Mouse (Mus musculus): ENCODE results near the gene Nfe2l1.
"Not testable (repeated sequence)": the region's sequence is repeated elsewhere in the genome, so short reads cannot be mapped to it uniquely, and the experiment has no call there.

The Nfe2l1 gene

DNA sequence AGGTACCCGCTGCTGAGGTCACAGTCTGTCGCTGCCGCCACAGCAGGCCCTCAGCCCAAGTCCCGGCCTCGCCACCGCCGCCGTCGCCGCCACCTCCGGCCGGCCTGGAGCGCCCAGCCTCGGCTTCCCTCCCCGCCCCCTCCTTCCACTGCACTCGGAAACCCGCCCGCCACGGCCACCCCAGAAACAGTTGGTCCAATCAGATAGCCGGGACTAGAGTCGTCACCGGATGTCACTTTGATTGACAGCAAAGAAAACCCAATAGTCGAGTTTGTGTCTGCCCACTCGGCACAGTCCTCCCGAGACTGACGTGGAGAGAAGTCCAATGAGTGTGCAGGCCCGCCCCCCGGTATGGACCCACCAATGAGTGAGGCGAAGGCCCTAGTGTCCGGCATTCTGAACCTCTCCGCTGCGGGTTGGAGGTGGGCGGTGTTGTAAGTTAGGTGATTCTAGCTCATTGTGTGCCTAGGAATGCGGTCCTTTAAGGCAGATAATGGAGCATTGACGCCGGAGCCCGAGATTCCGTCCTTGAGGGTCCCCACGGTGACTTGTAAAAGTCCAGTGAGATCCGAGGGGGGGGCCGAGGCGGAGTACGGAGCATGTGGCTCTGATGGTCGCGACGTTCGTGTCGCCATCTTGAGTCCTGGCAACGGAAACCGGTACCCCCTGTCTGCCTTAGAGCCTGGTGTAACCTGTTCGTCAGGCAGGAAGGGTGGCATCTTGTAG, at the start of gene Nfe2l1:
Gene Nfe2l1 (minus strand): TSS at position 156 of the 726 bp plus-strand sequence.
- peak; percentile 99 for DNase-seq (ENCODE audit: low spot score)

DNA sequence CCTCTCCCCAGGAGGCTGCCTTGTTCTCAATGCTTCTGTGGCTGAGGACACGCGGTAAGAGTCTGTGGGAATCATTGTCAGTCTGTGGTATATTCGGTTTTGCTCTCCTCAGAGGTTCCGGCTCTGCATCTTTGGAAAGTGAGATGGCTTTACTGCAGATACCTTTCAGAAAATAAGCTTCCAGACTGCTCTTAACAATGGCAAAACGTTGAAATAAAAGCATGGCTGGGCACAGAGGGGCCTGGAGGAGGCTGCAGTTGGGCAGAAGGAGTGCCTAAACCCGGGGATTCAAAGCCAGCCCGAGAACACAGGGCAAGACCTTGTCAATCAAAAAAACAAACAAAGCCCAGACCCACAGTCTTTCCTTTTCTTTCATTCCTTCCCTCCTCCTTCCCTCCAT, 49.6 kb upstream of the Nfe2l1 start:
- no peak for DNase-seq (ENCODE audit: low spot score)

DNA sequence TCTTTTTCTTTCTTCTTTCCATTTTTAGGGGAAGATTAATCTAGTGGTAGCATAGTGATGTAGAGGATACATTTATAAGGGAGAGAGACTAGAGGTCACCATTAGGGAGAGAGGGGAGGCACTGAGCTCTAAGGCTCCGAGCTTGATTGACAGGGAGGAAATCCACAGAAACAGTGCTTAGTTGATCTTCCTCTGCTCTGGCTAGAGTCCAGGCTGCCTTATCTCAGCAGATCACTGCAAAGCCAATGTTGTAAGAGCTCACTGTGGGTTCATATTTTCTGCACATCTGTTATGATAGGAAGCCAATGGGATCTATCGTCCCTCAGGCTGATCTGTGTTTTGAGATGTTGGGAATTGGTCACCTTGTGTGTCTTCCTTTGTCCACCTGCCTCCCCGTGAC, 48.9 kb upstream of the Nfe2l1 start:
- no peak for DNase-seq (ENCODE audit: low spot score)

DNA sequence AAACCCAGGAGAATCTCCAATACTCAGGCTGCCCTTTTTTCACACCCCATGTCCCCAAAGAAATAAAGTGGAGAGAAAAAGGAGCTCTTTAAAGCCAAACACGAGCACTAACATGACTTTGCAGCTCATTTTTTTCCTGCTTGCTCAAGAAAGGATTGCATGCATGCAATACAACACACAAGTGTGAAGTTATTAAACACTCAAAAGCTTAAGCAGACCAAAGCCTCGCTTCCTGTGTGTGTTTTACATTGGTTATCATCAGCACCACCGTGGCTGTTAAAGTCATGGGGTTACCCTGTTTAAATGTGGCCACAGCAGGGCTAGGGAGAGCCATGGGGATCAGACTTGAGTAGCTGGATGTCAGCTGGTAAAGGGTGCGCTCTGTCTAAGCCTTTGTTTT, 47.3 kb upstream of the Nfe2l1 start:
- DNase-seq (ENCODE audit: low spot score) = no peak

DNA sequence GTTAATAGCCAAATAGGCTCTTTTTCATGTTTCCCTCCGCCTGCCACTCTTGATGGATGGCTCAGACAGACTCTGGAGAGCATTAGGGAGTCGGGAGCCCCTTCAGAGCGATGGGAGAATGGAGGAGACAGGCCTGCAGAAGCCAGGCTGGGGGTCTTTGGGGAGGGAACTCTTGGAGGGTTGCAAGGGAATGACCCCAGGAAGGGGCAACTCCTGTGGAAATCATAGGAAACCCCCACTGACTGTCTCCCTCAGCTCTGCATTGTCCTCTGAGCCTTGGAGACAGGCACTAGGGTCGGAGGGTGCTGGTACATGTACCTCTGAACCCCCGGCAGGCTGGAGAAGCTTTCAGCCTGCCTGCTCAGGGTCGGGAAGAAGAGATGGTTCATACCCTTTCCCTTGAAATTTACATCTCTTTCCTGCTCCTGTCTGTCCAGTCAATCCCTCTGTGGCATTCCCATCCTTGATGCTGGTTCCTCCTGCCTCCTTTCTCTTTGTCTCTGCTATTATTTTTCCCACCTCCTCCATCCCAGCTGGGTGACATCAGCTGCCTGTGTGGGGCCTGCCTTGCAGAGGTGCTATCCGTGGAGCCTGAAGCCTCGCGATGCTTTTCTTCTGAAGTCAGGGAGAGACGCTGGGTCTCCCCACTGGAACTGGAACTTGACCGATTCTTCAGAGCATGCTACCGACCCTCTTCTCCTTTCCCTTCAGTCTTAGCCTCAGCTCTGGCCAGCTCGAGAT, 46.7 kb upstream of the Nfe2l1 start:
- no peak for DNase-seq (ENCODE audit: low spot score)

DNA sequence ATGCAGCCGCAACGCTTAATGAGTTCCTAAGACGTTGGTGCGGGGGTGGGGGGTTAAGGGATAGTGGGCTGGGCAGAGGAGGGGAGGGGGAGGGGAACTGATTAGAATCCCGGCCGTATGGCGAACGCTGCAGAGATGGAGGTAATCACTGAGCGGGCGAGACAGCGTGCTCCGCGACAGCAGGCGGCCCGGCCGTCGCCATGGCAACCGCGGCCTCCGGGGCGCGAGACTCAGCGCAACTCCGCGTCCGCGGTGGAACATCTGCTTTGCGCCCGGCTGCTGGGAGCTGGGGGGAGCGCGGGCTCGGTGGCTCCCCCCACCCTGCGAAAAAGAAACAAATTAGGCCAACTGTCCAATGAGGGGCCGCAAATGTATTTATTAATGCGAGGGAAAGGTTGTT, 46.0 kb upstream of the Nfe2l1 start:
- DNase-seq (ENCODE audit: low spot score) = no peak

DNA sequence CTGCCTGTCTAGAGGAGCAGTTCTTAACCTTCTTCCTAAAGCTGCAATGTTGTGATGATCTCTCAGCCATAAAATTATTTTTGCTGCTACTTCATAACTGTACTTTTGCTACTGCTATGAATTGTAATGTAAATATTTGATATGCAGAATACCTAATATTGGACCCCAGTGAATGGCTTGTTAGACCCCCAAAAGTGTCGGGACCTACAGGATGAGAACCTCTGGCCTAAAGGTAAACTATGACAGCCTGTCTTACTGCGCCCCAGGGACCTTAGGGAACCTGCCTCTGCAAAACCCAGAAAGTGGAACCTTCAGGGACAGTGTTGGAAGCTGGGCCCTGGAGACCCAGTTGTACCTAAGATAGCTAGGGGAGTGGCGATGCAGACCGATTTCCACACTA, 45.5 kb upstream of the Nfe2l1 start:
- DNase-seq (ENCODE audit: low spot score) = no peak

DNA sequence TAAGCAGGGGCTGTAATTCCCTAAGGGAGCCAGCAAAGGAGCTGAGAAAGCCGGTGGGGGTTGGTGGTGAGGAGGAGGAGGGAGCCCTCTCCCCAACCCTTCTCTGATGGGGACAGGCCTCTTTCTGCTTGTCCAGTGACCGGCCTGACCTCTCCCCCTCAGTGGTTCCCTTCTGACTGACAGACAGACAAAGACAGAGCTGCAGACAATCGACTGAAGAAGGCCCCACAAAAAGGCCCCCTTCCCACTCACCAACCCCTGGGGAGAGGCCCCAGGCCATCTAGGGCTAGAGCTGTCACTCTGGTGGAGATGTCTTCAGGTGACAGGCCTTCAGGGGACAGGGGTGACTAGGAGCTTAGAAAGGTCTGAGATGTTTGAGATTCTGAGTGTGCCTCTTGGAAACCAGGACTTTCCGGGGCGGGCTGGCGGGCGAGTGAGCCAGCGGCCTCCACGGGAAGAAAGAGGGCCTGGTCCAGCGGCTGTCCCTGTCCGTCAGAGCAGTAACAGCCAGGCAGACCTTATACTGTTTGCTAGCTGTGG, 43.9 kb upstream of the Nfe2l1 start:
- no peak for DNase-seq (ENCODE audit: low spot score)

DNA sequence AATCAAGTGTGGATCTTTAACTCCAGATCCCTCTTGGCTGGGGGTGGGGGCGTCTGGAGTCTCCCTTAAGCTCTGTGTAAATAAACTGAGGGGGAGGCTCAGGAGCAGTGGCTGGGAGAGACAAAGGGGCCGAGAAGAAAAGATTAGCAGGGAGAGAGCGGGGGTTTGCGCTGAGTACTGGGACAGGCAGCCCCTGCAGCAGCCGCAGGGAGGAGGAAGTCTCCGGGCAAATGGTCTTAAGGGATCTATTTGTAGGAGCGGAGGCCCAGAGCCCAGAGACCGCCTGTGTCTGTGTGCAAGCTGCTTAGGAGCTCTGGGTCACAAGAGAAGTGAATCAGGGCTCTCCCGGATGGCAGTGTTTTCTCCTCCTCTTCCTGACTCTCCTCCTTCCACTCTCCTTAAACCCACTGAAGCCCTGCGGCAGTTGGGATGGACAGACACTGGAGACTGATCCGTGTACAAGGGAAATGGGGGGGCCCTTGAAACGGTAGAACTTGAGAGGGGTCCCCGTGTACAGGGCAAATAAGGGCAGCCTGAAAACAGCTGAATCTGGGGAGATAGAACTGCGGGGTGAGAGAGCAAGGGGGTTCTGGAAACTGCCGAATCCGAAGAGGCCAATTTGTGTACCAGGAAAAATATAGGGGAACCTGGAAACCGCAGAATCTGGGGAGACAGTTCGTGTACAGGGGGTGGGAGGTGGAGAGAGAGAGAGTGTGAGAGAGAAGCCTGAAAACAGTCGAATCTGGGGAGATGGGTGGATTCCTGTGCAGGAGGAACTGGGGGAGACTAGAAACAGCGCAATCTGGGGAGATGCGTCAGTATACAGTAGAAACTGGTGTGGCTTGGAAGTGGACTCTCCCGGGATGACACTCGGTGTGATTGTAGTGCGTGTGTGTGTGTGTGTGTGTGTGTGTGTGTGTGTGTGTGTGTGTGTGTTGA, 42.9 kb upstream of the Nfe2l1 start:
- no peak for DNase-seq (ENCODE audit: low spot score)

DNA sequence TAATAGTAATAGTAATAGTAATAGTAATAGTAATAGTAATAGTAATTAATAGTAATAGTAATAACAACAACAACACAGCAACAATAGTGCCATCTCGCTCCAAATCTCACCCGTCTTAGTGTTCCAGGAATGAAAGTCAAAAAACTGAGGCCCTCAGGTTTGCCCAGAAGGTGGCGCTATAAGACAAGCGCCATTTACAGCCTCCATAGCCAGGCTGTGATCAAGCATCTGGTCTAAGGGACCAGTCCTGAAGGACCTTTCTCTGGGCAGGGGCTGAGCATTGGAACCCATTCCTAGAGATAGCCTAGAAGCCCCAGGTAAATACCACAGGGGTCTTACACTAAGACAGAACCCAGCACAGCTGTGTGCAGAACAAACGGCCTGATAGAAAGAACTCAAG, 37.4 kb upstream of the Nfe2l1 start:
- DNase-seq (ENCODE audit: low spot score) = peak; percentile 71

DNA sequence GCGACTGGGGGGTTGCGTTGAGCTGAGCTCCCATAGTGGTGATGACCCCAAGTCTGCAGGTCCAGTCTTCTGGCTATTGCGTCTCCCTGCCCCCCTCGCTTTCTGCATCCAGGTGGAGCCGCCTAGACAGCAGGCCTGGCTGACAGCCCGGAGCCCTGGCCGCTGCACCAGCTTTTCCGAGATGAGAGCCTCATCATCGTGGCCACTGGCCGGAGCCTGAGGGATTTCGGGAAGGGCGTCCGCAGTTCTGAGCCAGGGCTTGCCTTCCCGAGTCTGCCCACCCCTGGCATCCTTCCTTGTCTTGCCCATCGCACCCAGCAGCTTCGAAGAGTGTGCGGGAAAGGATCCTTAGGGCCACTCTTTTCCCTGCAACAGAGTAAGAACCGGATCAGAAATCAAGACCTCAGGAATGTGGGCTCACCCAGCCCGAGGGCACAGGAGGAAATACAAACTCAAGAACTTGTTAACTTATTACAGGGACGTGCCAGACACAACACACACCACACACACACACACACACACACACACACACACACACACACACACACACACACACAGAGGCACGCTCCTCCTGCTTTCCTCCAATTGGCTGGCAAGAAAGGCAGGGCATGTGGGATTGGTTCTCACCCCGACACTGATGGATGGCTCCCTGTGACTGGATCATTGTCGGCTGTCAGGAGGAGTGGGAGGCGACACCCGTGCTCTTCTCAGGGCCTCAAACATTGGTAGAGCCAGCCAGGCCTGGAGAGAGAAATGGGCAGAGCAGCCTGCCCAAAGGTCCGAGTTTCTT, 33.6 kb upstream of the Nfe2l1 start:
- DNase-seq (ENCODE audit: low spot score) = no peak

DNA sequence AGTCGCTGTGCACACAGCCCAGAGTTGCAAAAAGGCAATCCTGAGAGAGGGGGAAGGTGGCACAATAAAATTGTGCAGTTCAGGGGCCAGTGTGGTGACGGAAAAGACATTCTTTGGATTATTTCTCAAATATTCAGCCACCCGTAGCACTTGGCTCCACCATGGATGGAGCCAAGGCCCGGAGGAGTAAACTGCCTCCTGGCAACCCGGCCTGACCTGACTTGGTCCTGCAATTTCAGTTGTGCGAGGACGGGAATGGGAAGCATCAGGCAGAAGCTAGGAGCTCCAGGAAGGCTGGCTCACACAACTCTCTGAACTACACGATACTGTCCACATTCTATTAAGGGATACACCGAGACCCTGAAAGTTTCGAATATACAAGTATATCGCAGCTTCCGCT, 32.8 kb upstream of the Nfe2l1 start:
- no peak for DNase-seq (ENCODE audit: low spot score)

DNA sequence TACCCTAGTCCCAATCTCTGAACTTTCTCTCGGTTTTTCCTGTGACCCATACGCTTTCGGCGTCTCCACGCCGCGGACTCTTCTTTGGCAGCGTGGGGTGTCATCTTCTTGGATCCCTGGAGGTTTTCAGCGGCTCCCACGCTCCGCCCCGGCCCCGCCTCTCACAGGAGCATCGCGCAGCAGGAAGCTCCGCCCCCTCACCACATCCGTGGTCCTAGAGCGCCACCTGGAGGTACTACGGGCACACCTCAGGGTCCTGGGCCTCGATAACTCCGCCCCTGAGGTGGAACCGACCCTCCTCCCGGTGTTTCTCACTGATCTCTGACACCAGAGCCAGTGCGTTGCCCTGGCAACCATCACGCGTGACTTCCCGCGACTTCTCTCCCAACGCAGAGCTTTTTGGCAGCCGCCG, 32.1 kb upstream of the Nfe2l1 start:
- peak; percentile 85 for DNase-seq (ENCODE audit: low spot score)

DNA sequence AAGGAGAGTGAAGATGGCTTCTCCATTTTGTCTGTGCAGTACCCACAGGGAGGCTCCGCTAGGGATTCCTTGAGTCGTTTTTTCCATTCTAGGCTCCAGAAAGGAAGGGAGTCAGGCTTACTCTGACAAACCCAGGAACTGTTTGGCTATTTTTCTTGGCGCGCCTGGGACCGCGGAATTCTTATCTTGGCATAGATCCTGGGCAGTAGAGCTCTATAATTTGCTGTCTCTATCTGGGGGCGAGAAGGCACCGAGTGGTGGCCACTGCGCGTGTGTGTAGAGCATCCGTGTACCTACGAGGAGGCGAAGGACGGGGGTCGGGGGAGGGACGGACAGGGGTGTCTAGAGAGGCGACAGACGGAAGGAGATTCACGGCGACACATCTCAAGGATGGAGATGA, 31.7 kb upstream of the Nfe2l1 start:
- no peak for DNase-seq (ENCODE audit: low spot score)

DNA sequence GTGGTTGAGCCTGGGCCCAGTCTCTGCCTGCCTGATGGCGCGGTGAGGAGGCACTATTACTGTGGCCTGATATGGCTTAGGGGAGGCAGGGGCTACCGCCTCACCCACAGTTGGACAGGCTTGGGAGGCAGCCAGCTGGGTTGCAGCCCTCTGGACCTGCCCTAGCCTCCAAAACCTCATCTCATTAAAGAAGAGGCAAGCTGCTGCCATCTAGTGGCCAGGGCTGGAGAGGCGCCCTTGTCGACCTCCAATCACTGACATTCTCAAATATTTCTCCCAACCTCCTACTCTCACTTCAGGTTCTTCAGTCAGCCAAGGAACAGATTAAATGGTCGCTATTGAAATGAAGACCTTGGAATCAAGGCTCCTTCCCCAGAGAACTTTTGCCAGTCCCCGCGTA, 30.8 kb upstream of the Nfe2l1 start:
- DNase-seq (ENCODE audit: low spot score) = no peak

DNA sequence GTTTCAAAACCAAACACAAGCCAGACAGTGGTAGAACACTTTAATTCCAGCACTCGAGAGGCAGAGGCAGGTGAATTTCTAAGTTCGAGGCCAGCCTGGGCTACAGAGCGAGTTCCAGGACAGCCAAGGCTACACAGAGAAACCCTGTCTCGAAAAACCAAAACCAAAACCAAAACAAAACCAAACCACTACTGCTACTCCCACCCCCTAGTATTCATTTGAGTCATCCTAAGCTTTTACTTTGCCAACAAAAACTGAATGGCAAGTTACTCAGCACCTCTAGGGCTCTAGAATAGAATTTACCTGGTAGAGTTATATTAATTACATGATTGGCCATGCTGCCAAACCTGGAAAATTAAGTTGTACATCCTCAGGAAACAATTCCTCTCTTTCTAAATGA, 29.9 kb upstream of the Nfe2l1 start:
- DNase-seq (ENCODE audit: low spot score) = no peak

DNA sequence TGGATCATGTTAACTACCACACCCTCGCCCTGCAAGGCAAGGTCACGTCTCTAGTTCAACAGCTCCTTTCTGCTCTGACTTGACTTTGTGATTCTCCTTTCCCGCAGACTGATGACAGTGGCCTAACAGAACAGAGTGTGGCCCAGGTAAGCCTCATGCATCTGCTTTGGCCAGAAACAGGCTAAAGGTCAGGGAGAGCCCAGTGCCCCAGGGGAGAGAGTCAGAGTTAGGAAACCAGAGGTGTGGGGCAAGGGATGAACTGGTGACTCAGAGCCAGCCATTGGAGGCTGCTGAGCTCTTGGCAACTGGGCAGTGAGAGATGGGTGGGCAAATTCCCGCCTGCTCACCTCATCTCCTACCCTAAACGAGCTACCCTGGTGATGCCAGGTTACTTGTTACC, 27.7 kb upstream of the Nfe2l1 start:
- no peak for DNase-seq (ENCODE audit: low spot score)

DNA sequence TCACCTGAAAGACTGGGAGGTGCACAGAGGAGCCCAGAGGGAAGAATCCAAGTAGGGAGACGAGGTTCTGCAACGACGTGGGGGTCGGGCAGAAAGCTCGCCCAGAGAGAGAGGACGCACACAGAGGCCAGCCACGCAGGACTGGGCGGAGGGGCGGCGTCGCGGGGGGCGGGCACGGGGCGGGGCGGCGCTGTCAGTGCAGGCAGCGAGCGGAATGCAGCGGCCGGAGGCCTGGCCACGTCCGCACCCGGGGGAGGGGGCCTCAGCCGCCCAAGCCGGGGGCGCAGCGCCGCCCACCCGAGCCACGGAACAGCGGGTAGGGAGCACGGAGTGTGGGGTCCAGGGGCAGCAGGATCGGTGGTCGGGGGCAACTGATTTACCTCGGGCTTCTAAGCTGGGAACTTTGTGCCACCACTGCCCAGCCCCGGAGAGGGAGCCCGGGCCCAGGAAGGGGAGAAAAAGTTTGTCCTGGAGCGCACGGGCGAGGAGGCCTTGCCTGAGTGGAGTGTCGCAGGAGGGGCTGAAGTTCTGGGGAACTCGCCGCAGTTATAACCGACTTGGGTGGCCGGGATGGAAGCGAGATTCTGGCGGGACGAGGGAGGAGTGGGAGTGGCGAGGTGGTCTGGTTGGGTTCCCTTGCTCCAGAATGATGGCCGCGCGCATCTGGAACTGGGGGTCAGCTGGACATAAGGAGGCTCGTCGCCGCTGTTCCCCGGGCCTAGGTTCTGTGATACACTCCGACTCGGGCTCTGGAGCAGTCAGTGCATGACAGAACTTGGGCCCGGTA, 20.1 kb upstream of the Nfe2l1 start, which contains the start of gene Copz2:
Gene Copz2 (plus strand): TSS at position 190 of the 787 bp plus-strand sequence.
- no peak for DNase-seq (ENCODE audit: low spot score)

DNA sequence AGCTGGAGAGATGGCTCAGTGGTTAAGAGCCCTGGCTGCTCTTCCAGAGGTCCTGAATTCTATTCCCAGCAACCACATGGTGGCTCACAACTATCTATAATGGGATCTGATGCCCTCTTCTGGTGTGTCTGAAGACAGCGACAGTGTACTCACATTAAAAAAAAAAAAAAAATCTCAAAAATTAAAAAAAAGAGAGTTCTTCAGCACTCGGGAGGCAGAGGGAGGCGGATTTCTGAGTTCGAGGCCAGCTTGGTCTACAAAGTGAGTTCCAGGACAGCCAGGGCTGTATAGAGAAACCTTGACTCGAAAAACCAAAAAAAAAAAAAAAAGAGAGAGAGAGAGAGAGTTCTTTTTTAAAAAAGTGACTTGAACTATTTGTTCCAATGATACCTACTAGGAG, 19.4 kb upstream of the Nfe2l1 start:
- DNase-seq (ENCODE audit: low spot score) = not testable (repeated sequence)

DNA sequence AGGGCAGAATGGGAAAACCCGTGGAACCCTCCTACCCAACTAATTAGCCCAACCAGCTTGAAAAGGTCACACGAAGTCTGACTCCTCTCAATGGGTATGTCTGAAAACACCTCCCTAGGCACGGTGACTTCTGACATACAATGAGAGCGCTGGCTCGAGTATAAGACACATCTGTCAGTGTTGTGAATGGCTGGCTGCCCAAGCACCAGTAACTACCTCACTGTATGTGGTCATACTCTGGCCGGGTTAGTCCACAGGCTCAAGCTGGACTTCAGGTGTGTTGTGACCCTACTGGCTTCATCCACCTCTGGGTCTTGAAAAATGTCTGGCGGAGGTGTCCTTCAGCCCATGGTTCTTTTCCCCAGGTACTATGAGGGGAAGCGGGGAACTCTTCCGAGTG, 18.9 kb upstream of the Nfe2l1 start:
- DNase-seq (ENCODE audit: low spot score) = no peak

DNA sequence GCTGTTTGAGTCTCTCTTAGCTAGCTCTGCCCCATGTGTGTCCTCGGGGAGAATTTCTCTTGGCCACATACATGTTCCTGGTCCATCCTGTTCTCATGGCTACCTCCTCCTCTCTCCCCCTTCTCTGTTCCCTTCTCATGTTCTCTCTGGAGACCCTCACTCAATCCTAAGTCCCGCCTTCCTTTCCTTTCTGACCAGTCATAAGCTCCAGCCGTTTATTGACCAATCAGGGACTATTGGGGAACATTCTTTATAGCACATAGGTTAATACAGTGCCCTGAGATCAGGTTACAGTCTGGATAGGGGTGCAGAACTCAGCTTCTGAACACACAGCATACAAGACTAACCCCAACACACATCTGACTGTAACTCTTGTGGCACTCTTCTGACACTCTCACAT, 17.5 kb upstream of the Nfe2l1 start:
- DNase-seq (ENCODE audit: low spot score) = no peak

All from layer of hippocampus, adult 9-10 months (tissue).